Mouse (Mus musculus) brain, embryonic 14.5 days (tissue): ENCODE data around the gene Dst.

ENCODE experiments used
- CTCF ChIP-seq: fragments of 200-500 bp; IDR thresholded peaks from 2 replicates; pipeline ENCODE4 v1.5.1; 2012; ENCODE audit warnings: inconsistent platforms, mild to moderate bottlenecking, moderate library complexity, borderline replicate concordance; ENCODE audit not compliant: insufficient read depth, insufficient read length; ENCODE audit errors: extremely low read depth
- POLR2A ChIP-seq: fragments of 200-500 bp; IDR thresholded peaks from 2 replicates; pipeline ENCODE4 v1.6.1; 2012; ENCODE audit warnings: mild to moderate bottlenecking, inconsistent platforms, borderline replicate concordance; ENCODE audit not compliant: poor library complexity, insufficient read depth, insufficient read length, severe bottlenecking; ENCODE audit errors: extremely low read depth

GRCm38 (mm10) chr1:34236254-34236723 is 328.3 kb downstream of the Dst start:
- TF ChIP-seq CTCF (no peak), POLR2A (no peak)
